Mouse (Mus musculus): ENCODE results near the gene Ak3.

Ak3 gene

DNA sequence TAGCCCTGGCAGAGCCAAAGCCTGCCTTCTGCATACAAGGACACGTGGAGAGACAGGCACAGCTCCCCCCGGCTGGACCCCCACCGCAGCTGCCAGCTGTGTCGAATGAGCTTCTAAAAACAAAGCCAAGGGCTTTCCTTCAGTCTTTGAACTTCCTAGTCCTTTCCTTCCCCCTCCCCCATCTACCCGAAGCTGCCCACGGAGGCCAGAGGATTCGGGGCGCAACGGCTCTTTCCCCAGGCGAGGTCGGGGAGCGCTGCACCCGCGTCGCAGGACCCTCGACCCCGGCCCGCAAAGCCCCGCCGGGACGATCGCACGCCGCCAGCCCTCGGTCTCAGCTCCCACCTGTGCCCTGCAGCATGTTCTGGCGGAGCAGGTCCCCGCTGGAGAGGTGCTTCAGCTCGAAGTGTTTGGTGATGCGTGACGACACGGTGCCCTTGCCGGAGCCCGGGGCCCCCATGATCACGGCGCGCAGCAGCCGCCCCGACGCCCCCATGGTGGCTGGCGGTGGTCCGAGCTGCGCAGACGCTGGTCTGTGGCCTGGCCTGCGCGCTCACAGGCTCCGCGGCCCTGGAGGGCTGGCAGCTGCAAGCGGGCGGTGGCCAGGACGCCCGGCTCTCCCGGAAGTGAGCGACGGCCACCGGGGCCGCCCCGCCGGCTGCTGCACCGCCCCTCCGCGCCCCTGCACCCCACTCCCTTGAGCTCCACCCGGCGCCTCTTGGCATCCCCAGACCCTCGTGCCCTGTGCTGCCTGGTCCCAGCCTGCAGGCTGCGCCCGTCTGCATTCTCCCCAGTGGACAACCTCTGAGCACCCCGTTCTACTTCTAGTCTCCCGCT is at the start of gene Ak3:
TSS of gene Ak3 (minus strand) at position 628 of the 837 bp plus-strand sequence.
- peak; percentile 55 to 72 for DNase-seq (ENCODE audit: low spot score in 2 of 2)

DNA sequence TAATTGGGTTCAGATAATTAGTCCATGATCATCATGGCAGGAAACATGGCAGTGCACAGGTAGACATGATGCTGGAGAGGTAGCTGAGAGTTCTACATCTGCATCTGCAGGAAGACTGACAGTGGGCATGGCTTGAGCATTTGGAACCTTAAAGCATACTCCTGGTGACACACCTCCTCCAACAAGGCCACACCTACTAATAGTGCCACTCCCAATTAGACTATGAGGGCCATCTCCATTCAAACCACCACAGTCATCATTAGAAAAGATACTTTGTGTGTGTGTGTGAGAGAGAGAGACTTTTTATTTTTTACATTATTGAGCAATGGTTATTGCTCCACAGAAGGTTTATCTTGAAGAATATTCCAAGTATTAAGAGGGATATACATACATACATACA is 44.4 kb upstream of the Ak3 start:
- DNase-seq (ENCODE audit: low spot score in 2 of 2) = no peak

DNA sequence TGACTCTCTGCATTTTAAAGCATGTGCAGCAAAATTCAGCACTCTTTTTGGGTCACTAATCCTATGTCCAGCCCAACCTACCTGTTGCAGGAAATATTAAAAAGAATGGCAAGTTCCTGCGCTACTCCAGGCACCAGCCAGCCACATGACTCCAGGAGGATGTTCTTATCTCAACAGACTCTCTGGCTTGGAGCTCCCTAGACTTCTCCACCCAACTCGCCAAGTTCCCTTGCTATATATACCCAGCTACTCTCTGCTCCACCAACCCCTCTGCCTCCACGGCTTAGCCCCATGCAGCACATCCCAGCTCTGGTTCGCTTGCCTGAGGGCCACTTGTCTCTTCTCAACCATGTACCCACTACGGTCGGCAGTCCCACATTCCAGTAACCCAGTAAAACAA is 40.9 kb upstream of the Ak3 start:
- DNase-seq (ENCODE audit: low spot score in 2 of 2) = no peak

DNA sequence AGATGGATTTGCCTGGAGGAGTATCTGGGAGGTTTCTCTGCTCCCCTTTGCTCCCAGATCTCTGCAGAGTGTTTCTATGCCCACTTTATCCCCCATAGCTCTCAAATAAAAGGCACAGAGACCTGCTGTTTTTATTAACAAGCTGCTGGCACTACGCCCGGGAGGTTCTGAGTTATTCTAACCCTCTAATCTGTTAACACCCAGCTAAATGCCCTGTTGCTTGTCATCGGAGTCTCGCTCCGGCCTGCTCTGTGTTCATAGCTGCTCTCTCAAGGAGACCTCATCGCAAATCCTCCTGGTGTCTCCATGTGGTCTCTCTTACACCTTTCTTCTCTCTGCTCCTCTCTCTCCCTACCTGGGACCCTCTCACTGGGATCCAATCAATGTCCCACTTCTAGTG is 27.0 kb upstream of the Ak3 start:
- no peak for DNase-seq (ENCODE audit: low spot score in 2 of 2)

DNA sequence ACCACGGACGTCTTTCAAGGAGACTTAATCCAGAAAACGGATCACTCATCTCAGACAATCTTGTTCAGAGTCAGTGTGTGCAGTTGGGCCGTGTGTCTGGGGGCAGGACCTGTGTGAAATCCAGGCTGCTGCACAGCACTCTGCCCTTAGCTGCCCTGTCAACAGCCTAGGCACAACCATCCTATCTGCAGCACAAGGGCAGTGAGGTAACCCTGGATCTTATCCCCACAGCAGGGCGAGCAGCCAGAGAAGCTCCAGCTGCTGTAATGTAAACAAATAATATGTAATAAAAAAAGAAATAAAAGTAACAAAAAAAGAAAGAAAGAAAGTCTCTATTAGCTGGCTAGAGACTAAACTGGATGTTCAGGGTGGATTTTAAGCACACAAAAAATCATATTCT is 21.4 kb upstream of the Ak3 start:
- no peak for DNase-seq (ENCODE audit: low spot score in 2 of 2)

DNA sequence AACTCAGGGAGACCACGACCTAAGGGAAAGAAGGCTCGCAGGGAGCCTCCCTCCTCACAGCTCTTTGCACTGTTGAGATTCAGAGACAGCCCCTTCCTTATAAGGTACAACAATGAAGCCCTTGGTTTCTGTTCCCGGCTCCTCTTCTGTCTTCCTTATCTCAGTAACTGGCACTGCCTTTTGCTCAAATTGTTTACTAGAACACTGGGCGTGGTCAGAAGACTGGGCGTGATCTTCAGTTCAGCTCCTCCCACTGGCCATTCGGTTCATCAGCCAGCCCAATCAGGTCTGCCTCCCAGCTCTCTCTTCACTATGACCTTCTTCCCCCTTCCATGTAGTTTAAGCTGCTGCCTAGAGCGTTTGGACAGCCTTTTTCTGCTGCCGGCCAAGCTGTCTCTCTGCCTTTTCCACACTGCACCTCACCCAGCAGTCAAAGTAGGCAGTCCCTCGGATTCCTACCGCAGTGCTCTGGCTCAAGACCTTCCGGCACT is 19.3 kb upstream of the Ak3 start:
- DNase-seq (ENCODE audit: low spot score in 2 of 2) = peak in 1 of 2 experiments; percentile 74

DNA sequence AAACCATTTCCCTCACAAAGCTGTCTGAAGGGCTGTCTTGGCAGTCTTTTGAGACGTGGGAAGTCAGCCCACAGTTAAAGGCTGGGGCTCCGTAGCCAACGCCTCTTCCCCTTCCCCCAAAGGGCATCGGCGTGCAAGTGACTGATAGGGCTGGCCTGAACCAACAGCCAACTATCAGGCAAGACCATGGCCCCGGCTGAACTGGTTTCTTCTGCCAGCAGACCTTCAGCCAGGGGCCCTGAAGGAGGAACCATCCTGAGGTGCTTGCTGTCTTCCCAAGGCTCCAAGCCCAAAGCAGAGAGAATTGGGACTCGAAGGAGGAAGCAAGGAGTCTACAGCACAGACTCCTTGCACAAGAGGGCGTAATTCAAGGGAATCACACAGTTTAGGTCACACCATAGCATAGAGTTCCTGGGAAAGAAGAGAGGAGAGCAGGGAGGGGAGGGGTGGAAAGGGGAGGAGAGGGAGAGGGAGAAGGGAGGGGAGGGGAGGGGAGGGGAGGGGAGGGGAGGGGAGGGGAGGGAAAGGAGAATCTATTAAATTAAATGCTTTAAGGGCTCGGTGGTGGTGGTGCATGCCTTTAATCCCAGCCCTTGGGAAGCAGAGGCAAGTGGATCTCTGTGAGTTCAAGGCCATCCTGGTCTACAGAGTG is 16.8 kb upstream of the Ak3 start:
- no peak for DNase-seq (ENCODE audit: low spot score in 2 of 2)

DNA sequence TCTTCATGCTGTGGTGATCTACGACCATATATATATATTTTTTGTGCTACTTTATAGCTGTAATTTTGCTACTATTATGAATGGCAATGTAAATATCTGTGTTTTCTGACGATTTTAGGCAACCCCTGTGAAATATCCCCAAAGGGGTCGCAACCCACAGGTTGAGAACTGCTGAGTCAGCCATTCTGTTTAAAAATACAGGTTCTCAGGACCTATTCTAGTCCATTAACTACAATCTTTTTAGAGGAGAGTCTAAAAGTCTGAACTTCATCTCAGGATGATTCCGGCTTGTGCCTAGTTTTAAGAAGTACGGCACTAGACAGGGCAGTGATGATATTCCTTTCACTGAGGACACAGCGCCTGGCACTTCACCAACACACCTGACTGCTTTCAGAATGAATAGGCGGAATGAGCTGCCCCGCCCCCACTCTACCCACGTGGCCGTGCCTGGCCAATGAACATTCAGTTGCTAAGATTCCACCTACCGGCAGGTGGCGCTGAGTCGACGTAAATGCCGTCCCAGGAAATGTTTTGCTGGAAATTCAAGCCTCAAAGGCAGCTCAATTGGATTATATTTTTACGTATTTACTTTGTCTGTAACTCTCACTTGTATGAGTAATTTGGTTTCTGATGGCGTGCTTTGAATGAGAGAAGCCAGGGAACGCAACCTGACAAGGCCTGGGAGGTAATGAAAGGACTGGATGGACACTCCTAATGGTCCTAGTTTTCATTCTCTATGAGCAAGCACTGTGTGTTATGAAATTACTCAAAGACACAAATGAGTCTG is 16.0 kb upstream of the Ak3 start:
- peak; percentile 74 to 91 for DNase-seq (ENCODE audit: low spot score in 2 of 2)

DNA sequence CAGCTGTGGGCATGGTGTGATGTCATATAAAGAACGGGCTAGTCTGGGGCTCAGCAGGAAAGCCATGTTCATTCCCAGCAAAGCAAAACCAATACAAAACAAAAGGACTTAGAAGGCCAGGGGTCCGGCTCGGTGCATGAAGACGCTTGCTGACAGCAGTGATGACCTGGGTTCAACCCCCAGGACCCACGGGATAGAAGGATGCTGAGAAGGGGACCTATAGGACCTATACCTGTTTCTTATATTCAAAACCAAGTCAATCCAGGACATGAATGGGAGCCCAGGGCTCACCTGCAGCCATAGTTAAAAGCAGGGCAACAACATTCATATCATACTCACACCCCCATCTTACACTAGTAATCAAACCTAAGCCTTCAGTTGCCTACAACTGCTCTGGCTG is 15.2 kb upstream of the Ak3 start:
- no peak for DNase-seq (ENCODE audit: low spot score in 2 of 2)

DNA sequence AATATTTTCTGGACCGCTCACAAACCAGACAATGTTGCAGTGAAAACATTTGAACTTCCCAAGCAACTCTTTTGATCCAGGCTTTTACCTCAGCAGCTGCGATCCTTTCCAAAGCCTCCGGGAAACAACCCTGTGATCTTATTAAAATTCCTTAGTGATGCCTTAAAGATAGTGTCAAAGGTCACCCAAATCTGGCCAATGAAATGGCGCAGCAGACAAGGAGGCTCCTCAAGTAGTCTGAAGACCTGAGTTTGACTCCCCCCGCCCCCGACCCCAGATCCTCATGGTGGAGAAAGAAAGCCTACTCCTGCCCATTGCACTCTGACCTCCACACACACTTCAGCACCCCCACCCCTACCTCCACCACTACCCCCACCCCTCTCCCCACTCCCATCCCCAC is 12.5 kb upstream of the Ak3 start:
- DNase-seq (ENCODE audit: low spot score in 2 of 2) = no peak

DNA sequence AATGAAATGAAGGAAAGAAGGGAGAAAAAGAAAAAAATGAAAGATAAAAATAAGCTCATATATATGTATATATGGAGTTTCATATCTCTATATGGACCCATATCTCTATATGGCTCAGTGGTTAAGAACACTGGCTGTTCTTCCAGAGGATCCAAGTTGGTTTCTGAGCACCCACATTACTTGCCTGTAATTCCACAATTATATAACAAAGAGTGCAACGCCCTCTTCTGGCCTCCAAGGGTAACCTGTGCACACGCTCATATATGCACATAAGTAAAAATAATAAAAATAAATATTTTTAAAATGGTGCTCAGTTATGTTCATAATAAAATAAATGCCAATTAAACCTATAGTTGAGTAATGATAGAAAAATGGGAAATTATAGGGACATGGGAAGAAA is 11.9 kb upstream of the Ak3 start:
- DNase-seq (ENCODE audit: low spot score in 2 of 2) = no peak

DNA sequence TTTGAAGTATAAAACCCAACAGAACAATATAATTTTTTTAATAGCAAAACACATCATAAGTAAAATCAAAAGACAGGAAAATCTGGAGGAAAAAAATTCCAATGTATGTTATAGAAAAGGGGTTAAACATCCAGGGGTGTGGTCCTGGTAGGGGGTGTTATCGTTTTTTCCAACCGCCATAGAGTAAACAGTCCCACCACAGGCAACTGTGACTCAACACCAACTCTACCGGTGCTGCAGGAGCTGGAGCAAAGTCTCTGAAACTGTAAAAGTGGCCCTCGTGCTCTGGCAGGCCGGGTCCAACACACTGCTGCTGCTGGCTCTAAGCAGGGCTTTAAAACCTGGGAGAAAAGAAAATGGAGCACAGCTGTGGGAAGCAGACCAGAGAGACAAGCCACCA is 11.0 kb upstream of the Ak3 start:
- no peak for DNase-seq (ENCODE audit: low spot score in 2 of 2)

DNA sequence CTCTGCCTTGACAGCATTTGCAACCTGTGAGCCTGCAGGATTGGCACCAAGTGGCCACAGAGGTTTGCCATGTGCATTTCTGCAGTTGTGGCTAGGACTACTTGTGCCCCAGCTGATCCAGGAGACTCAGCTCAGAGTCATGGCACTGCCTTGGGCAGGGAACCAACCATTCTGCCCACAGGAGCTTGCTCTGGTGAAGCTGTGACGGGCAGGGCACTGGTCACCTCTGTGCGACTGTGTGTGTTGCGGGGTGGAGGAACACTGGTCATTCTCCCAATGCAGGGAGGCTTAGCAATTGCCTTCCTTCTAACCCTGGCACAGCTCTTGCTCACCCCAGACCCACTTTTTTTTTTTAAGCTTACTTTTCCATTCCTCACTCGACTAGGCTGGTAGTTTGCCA is 7.7 kb upstream of the Ak3 start:
- DNase-seq (ENCODE audit: low spot score in 2 of 2) = no peak

DNA sequence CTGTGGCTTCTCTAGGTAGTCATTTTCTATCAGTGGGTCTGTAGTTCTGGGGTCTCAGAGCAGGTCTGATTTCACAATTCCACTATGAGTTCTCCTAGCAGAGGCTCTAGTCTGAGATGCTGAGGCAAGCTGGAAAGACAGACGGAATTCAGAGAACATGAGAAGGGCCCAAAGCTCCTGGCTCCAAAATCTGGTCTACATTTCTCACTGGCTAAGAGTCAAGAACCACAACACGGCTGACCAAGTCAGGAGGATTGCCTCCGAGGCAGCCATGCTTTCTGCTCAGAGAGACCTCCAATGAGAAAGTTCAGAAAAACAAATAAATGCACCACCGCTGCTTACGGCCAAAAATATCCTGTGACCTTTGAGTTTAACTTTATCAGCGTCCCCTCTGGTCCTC is 6.8 kb upstream of the Ak3 start:
- no peak for DNase-seq (ENCODE audit: low spot score in 2 of 2)

DNA sequence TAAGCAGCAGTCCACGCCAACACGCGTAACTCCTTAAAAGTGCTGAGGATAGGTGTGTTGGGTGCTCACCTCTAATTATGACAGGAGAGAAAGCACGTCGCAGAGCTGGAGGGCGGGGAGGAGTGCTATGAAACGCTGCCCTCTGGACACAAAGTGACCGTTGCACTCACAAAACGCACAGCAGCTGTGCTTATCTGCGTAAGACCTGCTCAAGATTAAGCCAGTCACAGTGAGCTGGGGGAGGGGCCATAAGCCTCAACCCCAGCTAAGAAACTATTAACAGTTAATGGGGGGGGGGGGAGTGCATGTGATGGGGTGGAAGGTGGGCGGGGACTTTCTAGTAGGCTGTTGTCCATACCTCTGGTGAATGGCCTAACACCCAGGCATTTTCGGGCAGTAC is 5.0 kb upstream of the Ak3 start:
- no peak for DNase-seq (ENCODE audit: low spot score in 2 of 2)

DNA sequence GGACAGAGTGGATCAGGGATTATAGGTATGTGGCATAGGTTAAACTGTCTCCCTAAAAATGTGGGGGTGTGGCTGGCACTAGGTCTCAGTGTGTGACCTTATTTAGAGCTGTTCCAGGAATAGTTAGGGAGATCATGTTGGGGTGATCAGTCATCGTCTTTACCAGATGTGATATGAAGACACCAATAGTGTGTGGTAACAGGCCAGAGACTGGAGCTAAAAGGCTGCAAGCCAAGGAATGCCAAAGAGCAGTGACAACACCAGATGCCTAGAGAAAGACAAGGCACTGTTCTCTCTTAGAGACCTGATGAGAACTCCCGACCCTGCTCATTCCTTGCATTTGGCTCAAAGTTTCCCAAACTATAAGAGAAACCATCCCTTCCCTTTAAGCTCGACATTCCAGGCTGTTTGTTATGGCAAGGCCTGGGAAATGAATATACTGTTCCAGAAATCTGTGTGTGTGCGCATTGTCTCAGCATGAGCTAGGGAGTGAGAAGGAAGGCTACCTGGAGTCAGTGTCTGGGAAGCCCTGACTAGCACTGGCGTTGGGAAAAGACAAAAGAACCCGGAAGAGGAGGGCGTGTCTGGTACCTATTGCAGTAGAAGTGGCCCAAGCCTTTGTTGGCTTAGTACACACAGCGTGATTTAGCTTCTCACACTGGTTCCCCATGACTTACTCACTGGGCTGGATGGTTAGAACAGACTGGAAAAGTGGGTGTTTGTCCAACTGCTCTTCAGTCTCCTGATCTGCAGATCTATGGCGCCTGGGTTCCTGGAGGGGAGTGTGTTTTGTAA is 2.6 kb upstream of the Ak3 start:
- DNase-seq (ENCODE audit: low spot score in 2 of 2) = no peak

DNA sequence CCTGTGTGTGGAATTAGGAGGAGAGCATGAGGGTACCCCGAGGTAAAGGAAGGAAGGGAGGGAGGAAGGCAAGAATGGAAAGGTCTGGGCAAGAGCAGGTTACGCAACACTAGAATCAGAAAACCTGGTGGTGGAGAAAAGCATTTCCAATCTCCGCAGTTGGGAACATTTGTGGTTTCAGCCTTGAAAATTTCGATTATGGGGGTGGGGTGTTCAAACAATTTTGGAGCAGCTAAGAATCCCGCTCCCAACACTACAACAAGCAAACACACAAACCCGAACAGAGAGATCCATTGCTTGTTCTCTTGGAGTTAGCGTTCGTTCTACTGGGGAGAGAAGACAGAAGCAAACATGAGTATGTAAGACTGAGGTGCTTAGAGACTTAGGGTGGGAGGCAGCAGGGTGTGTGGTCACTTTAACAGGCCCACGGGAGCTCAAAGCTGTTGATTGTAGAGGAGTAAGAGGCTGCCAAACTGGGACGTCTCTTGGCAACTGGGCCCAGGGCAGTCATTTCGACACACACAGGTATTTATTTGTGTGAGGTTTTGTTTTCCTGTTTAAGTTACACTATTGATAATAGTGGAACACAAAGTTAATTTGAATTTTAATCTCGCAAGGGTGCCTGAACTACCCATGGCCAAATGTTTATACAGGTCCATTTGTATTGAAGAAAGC is 1.8 kb upstream of the Ak3 start:
- DNase-seq (ENCODE audit: low spot score in 2 of 2) = no peak

DNA sequence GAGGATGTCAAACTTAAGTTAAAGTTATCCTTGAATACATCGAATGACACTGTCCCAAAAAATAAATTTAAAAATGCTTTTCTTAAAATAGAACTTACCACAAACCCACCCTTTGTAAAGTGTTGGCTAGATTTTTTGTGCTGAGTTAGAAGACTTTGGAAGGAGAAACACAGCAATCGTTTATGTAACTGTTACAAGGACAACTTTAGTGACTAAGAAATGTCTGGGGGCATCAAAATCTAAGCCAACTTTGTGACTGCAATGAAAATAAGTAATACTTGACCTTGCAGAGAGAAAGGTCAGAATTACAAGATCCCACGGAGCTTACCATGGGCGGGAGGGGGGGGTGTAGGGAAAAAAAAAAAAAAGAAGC is 814 bp downstream of the Ak3 start:
- DNase-seq (ENCODE audit: low spot score in 2 of 2) = no peak

DNA sequence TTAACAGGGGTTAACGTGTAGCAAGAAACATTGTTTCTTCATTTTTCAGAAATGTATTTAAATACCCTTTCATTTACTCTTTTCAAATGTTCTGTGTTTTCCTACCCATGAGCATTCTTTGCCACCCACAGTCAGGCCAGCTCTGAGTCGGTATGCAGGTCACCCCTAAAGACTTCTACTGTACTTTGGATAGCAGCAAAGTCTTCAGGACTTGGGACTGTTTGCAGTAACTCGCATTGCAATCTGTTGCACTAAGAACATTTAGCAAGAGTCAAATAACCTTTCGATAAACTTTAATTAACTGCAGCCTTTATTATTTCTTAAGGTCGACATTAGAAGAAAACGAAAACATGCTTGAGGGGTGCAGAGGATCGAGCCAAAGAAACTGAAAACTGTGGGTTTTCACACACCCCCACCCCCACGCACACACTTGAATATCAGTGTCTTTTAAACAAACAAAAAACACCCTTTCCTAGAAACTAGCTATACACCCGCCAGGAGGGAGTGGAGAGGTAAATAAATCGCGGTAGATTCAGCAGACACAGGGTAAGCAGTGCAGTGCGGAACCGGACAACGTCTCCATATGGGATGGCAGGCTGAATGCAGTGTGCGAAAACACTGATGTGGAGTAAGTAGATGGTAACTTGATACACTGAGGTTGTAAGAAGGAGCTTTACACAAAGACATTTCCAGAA is 1.7 kb downstream of the Ak3 start:
- DNase-seq (ENCODE audit: low spot score in 2 of 2) = no peak

DNA sequence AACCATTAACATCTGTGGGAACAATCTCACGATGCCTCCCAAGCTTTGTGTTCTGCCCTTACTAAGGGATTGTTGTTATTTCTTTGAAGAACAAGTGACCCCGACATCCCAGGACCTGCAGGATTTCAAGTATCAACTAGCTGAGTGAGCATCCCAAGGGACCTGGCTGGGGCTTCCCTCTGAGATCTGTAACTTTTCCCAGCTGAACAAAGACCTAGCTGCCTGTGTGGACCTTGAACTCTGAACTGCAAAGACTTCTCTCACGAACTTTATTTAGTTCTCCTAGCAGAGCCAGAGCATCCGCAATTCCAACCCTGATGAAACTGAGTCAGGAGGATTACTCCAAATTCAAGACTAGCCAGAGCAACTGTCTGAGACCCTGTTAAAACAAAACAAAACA is 2.4 kb downstream of the Ak3 start:
- no peak for DNase-seq (ENCODE audit: low spot score in 2 of 2)

DNA sequence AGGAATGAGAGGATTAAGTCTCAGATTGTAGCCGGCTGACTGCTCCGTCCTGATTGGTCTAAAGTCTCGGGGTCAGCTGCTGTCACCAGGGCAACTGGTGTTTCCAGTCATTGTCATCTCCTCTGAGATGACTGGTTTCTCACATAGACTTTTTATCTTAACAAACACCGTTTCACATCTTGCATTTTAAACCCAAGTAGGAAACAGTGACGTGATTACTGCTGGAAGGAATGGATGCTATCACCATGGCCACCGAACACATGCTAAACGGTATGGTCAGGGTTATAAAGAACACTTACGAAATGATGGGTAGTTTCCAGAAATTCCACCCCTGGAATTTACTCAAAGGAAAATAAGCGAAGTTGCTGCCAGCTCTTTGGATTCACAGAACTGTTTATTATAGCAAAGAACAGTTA is 3.4 kb downstream of the Ak3 start:
- no peak for DNase-seq (ENCODE audit: low spot score in 2 of 2)

Measured in left cerebral cortex, adult 9 months (tissue).